19 mouse cellular contexts compared by ENCODE assay signal in genomic region chr2:35498961-35499360, GRCm38 (mm10). TPM values are rescaled to one million over a fixed set of nuclear protein-coding genes. Genes with fewer than 3 reads are reported as not detected.
DNase-seq lines count a peak whose midpoint lies in the region; ATAC-seq and TF ChIP-seq lines count a peak whose summit lies in the region.
"Had no signal": no experiment of that assay in that cellular context is flagged by ENCODE, and none has a peak within 500 bp of the region (broad histone marks: within the 10 kb centered on the region; RNA-seq: fewer than 3 reads in every experiment).

No protein-coding gene starts in this region.

- no peak overlapping the region for H3K4me3 ChIP-seq in liver, embryonic 12.5 days
- H3K4me3 ChIP-seq in CH12.LX (replicated peaks in 1 of 3; ENCODE audit: low read depth in 2 of 3, low read length in 2 of 3, poor library complexity in 1 of 3), result no peak overlapping the region
- peak overlapping the region; percentile 37 to 42; a peak in 3 of 4 replicates for H3K4me3 ChIP-seq in MEL (ENCODE audit: control insufficient read depth in 1 of 2, insufficient read depth in 1 of 2, low read depth in 2 of 2, low read length in 2 of 2)
- no peak overlapping the region for H3K4me3 ChIP-seq in liver, embryonic 15.5 days (replicated peaks)
- H3K4me3 ChIP-seq in midbrain, embryonic 15.5 days, result no peak overlapping the region
- H3K4me3 ChIP-seq: embryonic facial prominence, embryonic 13.5 days; forebrain, embryonic 12.5 days; hindbrain, embryonic 10.5 days had no signal

- 0 out of 2 replicates have a peak, but pooled peaks cover 4% of the 10 kb centered on the region for H3K36me3 ChIP-seq in liver, embryonic 12.5 days
- H3K36me3 ChIP-seq in CH12.LX (replicated peaks in 1 of 2; ENCODE audit: control insufficient read depth in 1 of 2, insufficient read depth in 1 of 2, low read length in 1 of 2) (no peaks in the 10 kb centered on the region), MEL (ENCODE audit: control insufficient read depth in 1 of 2, insufficient read depth in 2 of 2, low read length in 2 of 2) (peaks cover 0 to 32% of the 10 kb centered on the region in 2 experiments; a peak in 2 of 4 replicates)
- H3K36me3 ChIP-seq in liver, embryonic 15.5 days (replicated peaks), result no peaks in the 10 kb centered on the region; the same call in 1 of the 2 replicates
- H3K36me3 ChIP-seq in midbrain, embryonic 15.5 days (replicated peaks), result no peaks in the 10 kb centered on the region
- H3K36me3 ChIP-seq: embryonic facial prominence, embryonic 13.5 days; forebrain, embryonic 12.5 days; hindbrain, embryonic 10.5 days had no signal

- TF ChIP-seq RAD21 in CH12.LX (IDR thresholded peaks at IDR 0.05; ENCODE audit: low read depth, low read length), result no peak; the same call in 1 of the 2 replicates
- TF ChIP-seq RAD21 in MEL (IDR thresholded peaks at IDR 0.05; ENCODE audit: low read depth, low read length), result no peak

- dilution Hi-C loops in CH12.LX (cut with MboI; ENCODE audit: extremely low pct_ligation_motif_present, extremely low pct_unique_long_range_greater_than_20kb, low sequenced_read_pairs), result no loop called here

- TF ChIP-seq CTCF in CH12.LX (conservative IDR thresholded peaks at IDR 0.05 in 1 of 2, IDR thresholded peaks at IDR 0.05 in 1 of 2; ENCODE audit: low read depth in 2 of 2, low read length in 2 of 2) (no peak), MEL (IDR thresholded peaks at IDR 0.05 in 2 of 3, conservative IDR thresholded peaks at IDR 0.05 in 1 of 3; ENCODE audit: control insufficient read depth in 1 of 3, insufficient read depth in 1 of 3, low read depth in 2 of 3, low read length in 3 of 3, poor library complexity in 1 of 3, severe bottlenecking in 1 of 3) (no peak)

- no peaks in the 10 kb centered on the region for H3K27me3 ChIP-seq in liver, embryonic 12.5 days (replicated peaks)
- H3K27me3 ChIP-seq in CH12.LX (replicated peaks) (no peaks in the 10 kb centered on the region), MEL (ENCODE audit: control insufficient read depth in 1 of 2, insufficient read depth in 2 of 2, low read length in 2 of 2) (no peaks in the 10 kb centered on the region)
- no peaks in the 10 kb centered on the region for H3K27me3 ChIP-seq in liver, embryonic 15.5 days
- H3K27me3 ChIP-seq in midbrain, embryonic 15.5 days (replicated peaks), result no peaks in the 10 kb centered on the region
- H3K27me3 ChIP-seq: embryonic facial prominence, embryonic 13.5 days; forebrain, embryonic 12.5 days had no signal

- no peak for ATAC-seq in liver, embryonic 12.5 days
- no peak for ATAC-seq in liver, embryonic 15.5 days (ENCODE audit: insufficient read depth)
- no peak for ATAC-seq in midbrain, embryonic 15.5 days (replicated peaks)
- ATAC-seq: forebrain, embryonic 16.5 days had no signal

- peaks cover 92% of the 10 kb centered on the region for H3K4me1 ChIP-seq in liver, embryonic 12.5 days
- H3K4me1 ChIP-seq in CH12.LX (ENCODE audit: control insufficient read depth in 1 of 2, insufficient read depth in 2 of 2) (peaks cover 32 to 76% of the 10 kb centered on the region in 2 experiments), MEL (ENCODE audit: control insufficient read depth in 1 of 2, insufficient read depth in 2 of 2, low read length in 2 of 2) (peaks cover 17 to 42% of the 10 kb centered on the region in 2 experiments)
- peaks cover 87% of the 10 kb centered on the region for H3K4me1 ChIP-seq in liver, embryonic 15.5 days (replicated peaks)
- H3K4me1 ChIP-seq in midbrain, embryonic 15.5 days, result no peaks in the 10 kb centered on the region
- H3K4me1 ChIP-seq: forebrain, embryonic 12.5 days had no signal

- WGBS in liver, embryonic 12.5 days (ENCODE audit: insufficient replicate concordance), result 65% methylated on average over 3 of the region's 3 CpGs
- 56% methylated on average over 3 of the region's 3 CpGs for WGBS in liver, embryonic 15.5 days (ENCODE audit: insufficient replicate concordance)
- 95% methylated on average over 3 of the region's 3 CpGs for WGBS in midbrain, embryonic 15.5 days

- H3K9ac ChIP-seq in liver, embryonic 12.5 days, result peak overlapping the region; percentile 62; the same call in 1 of the 2 replicates
- H3K9ac ChIP-seq in CH12.LX (ENCODE audit: insufficient read depth, low read depth), result no peak overlapping the region
- peak overlapping the region; percentile 40 for H3K9ac ChIP-seq in MEL (ENCODE audit: control insufficient read depth, low read depth, low read length, poor library complexity, severe bottlenecking)
- H3K9ac ChIP-seq in liver, embryonic 15.5 days, result no peak overlapping the region
- H3K9ac ChIP-seq in midbrain, embryonic 15.5 days, result no peak overlapping the region
- H3K9ac ChIP-seq: embryonic facial prominence, embryonic 13.5 days; forebrain, embryonic 12.5 days; hindbrain, embryonic 14.5 days had no signal

- peak overlapping the region; percentile 37; the same call in 1 of the 2 replicates for H3K4me2 ChIP-seq in liver, embryonic 12.5 days
- no peak overlapping the region; the same call in 1 of the 2 replicates for H3K4me2 ChIP-seq in CH12.LX (ENCODE audit: insufficient read depth, low read depth, poor library complexity, severe bottlenecking)
- 0 out of 2 replicates have a peak overlapping the region, but pooled peaks have one; percentile 28 for H3K4me2 ChIP-seq in liver, embryonic 15.5 days
- H3K4me2 ChIP-seq in midbrain, embryonic 15.5 days, result no peak overlapping the region
- H3K4me2 ChIP-seq: embryonic facial prominence, embryonic 13.5 days; forebrain, embryonic 12.5 days; hindbrain, embryonic 14.5 days had no signal

- H3K9me3 ChIP-seq in liver, embryonic 12.5 days (replicated peaks), result peaks cover 8% of the 10 kb centered on the region; the same call in 1 of the 2 replicates
- peaks cover 14% of the 10 kb centered on the region for H3K9me3 ChIP-seq in CH12.LX (replicated peaks; ENCODE audit: low read length)
- H3K9me3 ChIP-seq in MEL (replicated peaks; ENCODE audit: insufficient read depth, low read length), result no peaks in the 10 kb centered on the region
- H3K9me3 ChIP-seq in liver, embryonic 15.5 days (replicated peaks), result no peaks in the 10 kb centered on the region
- H3K9me3 ChIP-seq in midbrain, embryonic 15.5 days, result no peaks in the 10 kb centered on the region
- H3K9me3 ChIP-seq: embryonic facial prominence, embryonic 13.5 days; hindbrain, embryonic 10.5 days had no signal

- no peak for DNase-seq in liver
- no peak for DNase-seq in CH12.LX (ENCODE audit: extremely low read depth)
- DNase-seq in MEL (ENCODE audit: low read depth, low spot score), result peak; percentile 32
- no peak for DNase-seq in layer of hippocampus, postnatal 36 days
- no peak for DNase-seq in right cerebral cortex, adult 18-20 months
- DNase-seq: adrenal gland, postnatal 14 days; cerebellum, adult 18-20 months; cerebellum, adult 9-11 months; cerebellum, postnatal 36 days; gastrocnemius, postnatal 10 days; heart, postnatal 14 days had no signal

- in situ Hi-C loops in CH12.LX (cut with MboI; ENCODE audit: low pct_ligation_motif_present, low pct_unique_long_range_greater_than_20kb, low sequenced_read_pairs), result loop anchor here (5.0 kb wide), 1 partner anchor 37 kb away; the partner anchor contains the start of gene Ggta1

- no peak for TF ChIP-seq POLR2A in CH12.LX (IDR thresholded peaks at IDR 0.05; ENCODE audit: low read depth, low read length)
- no peak for TF ChIP-seq POLR2A in MEL (IDR thresholded peaks at IDR 0.05; ENCODE audit: control insufficient read depth in 1 of 2, insufficient read depth in 1 of 2, low read depth in 1 of 2, low read length in 2 of 2, poor library complexity in 1 of 2)

- H3K27ac ChIP-seq in liver, embryonic 12.5 days, result peak overlapping the region; percentile 76
- peak overlapping the region; percentile 34; the same call in 1 of the 2 replicates for H3K27ac ChIP-seq in CH12.LX (ENCODE audit: insufficient read depth, low read depth)
- H3K27ac ChIP-seq in MEL (ENCODE audit: control insufficient read depth, low read depth, low read length), result peak overlapping the region; percentile 67
- H3K27ac ChIP-seq in liver, embryonic 15.5 days (replicated peaks), result peak overlapping the region; percentile 63
- no peak overlapping the region for H3K27ac ChIP-seq in midbrain, embryonic 15.5 days
- H3K27ac ChIP-seq: embryonic facial prominence, embryonic 13.5 days; forebrain, embryonic 12.5 days; hindbrain, embryonic 10.5 days; hindbrain, embryonic 14.5 days had no signal

- no peaks in the 10 kb centered on the region for H3K79me2 ChIP-seq in CH12.LX (replicated peaks; ENCODE audit: control insufficient read depth, extremely low read depth, insufficient read depth, poor library complexity, severe bottlenecking)
- H3K79me2 ChIP-seq in MEL (ENCODE audit: control insufficient read depth, insufficient read depth, low read length, poor library complexity), result no peaks in the 10 kb centered on the region; the same call in 1 of the 2 replicates

- TF ChIP-seq EP300 in CH12.LX (IDR thresholded peaks at IDR 0.05; ENCODE audit: low read length), result peak; percentile 85
- 0 out of 4 replicates have a peak, but pooled peaks of 1 of the 2 experiments have one; percentile 6 for TF ChIP-seq EP300 in MEL (IDR thresholded peaks at IDR 0.05; ENCODE audit: low read depth in 1 of 2, low read length in 2 of 2)

TF ChIP-seq in MEL, 35 proteins besides CTCF, POLR2A, EP300 and RAD21 (continues in another document):
- no peak for TF ChIP-seq E2F4 (IDR thresholded peaks at IDR 0.05; ENCODE audit: borderline replicate concordance, low read depth, low read length)

RNA-seq across cellular contexts. Expression of gene Ggta1, which starts 35.9 kb away (rescaled TPM):
- polyA plus RNA-seq in liver, embryonic 12.5 days (2016; fragmentation: Nextera tagmentation; extraction: Ambion mirVana), result 12.7 and 13.0 TPM in 2 replicates
- total RNA-seq in CH12.LX (2012; rRNA removed), result 55.8 and 67.2 TPM in 2 replicates
- 46.9 and 52.0 TPM in 2 replicates for total RNA-seq in CH12.LX (2014; rRNA removed)
- 38.4 and 40.5 TPM in 2 replicates for polyA plus RNA-seq in CH12.LX (2012; ENCODE audit: insufficient read length, low read depth)
- total RNA-seq in MEL (2012; rRNA removed), result 23.6 and 30.7 TPM in 2 replicates
- 10 to 100 TPM in 1 of 2 experiments, not detected in 1; 29.2 TPM for polyA plus RNA-seq in MEL (2012; ENCODE audit: insufficient read depth in 1 of 2, insufficient read length in 2 of 2, low read depth in 1 of 2, low replicate concordance in 2 of 2, missing spikeins in 1 of 2)
- 9.0 and 9.1 TPM in 2 replicates for polyA plus RNA-seq in liver, embryonic 15.5 days (2015; fragmentation: Nextera tagmentation; extraction: Ambion mirVana)
- 1 to 10 TPM; 1.7 to 2.6 TPM for total RNA-seq in layer of hippocampus, postnatal 36 days (2021)
- 6.3 and 6.6 TPM in 2 replicates for polyA plus RNA-seq in midbrain, embryonic 15.5 days (2015; fragmentation: Nextera tagmentation; extraction: Ambion mirVana)

RNA-seq across cellular contexts. Expression of gene Dab2ip, which starts 59.1 kb away (rescaled TPM):
- polyA plus RNA-seq in liver, embryonic 12.5 days (2016; fragmentation: Nextera tagmentation; extraction: Ambion mirVana), result 8.6 and 13.1 TPM in 2 replicates
- total RNA-seq in CH12.LX (2012; rRNA removed) (13.7 and 15.6 TPM in 2 replicates), CH12.LX (2014; rRNA removed) (4.3 and 4.9 TPM in 2 replicates), MEL (2012; rRNA removed) (2.5 and 4.0 TPM in 2 replicates)
- polyA plus RNA-seq in CH12.LX (2012; ENCODE audit: insufficient read length, low read depth) (7.5 and 7.8 TPM in 2 replicates), MEL (2012; ENCODE audit: insufficient read depth in 1 of 2, insufficient read length in 2 of 2, low read depth in 1 of 2, low replicate concordance in 2 of 2, missing spikeins in 1 of 2) (1 to 10 TPM in 1 of 2 experiments, not detected in 1; 9.9 TPM)
- polyA plus RNA-seq in liver, embryonic 15.5 days (2015; fragmentation: Nextera tagmentation; extraction: Ambion mirVana), result 5.3 and 7.7 TPM in 2 replicates
- 100 to 1,000 TPM; 102 to 108 TPM for total RNA-seq in layer of hippocampus, postnatal 36 days (2021)
- polyA plus RNA-seq in midbrain, embryonic 15.5 days (2015; fragmentation: Nextera tagmentation; extraction: Ambion mirVana), result 75.5 and 79.7 TPM in 2 replicates

Comparison
In these comparisons a context has a peak if more than half of its experiments do, and no peak if none do; other contexts are left out.
1. H3K9ac ChIP-seq: peak in liver, embryonic 12.5 days (single experiment) and MEL (single experiment); none in CH12.LX (single experiment), liver, embryonic 15.5 days (single experiment) and midbrain, embryonic 15.5 days (single experiment).
2. H3K4me2 ChIP-seq: peak in liver, embryonic 12.5 days (single experiment) and liver, embryonic 15.5 days (single experiment); none in CH12.LX (single experiment) and midbrain, embryonic 15.5 days (single experiment).
3. H3K4me3 ChIP-seq: peak in MEL (2 of 2); none in liver, embryonic 12.5 days (single experiment), CH12.LX (0 of 3), liver, embryonic 15.5 days (single experiment) and midbrain, embryonic 15.5 days (single experiment).